In genomic region chr10:41888365-41888941, GRCm38 (mm10) we compare ENCODE assay signal across 9 mouse cellular contexts.
DNase-seq lines count a peak whose midpoint lies in the region; ATAC-seq and TF ChIP-seq lines count a peak whose summit lies in the region.
"Had no signal": no experiment of that assay in that cellular context is flagged by ENCODE, and none has a peak within 500 bp of the region (broad histone marks: within the 10 kb centered on the region; RNA-seq: fewer than 3 reads in every experiment).

No protein-coding gene starts in this region.

- peak in 1 of 2 experiments; percentile 67; a peak in 2 of 4 replicates for TF ChIP-seq POLR2A in MEL (IDR thresholded peaks at IDR 0.05; ENCODE audit: control insufficient read depth in 1 of 2, insufficient read depth in 1 of 2, low read depth in 1 of 2, low read length in 2 of 2, poor library complexity in 1 of 2)

- H3K79me2 ChIP-seq in MEL (ENCODE audit: control insufficient read depth, insufficient read depth, low read length, poor library complexity), result peaks cover 12% of the 10 kb centered on the region

- H3K9me3 ChIP-seq in forebrain, embryonic 10.5 days, result no peaks in the 10 kb centered on the region
- H3K9me3 ChIP-seq in forebrain, embryonic 11.5 days (ENCODE audit: control insufficient read depth, low read length), result no peaks in the 10 kb centered on the region
- H3K9me3 ChIP-seq in MEL (replicated peaks; ENCODE audit: insufficient read depth, low read length), result no peaks in the 10 kb centered on the region
- no peaks in the 10 kb centered on the region for H3K9me3 ChIP-seq in forebrain, embryonic 13.5 days (replicated peaks)
- H3K9me3 ChIP-seq in limb, embryonic 10.5 days (replicated peaks), result no peaks in the 10 kb centered on the region
- H3K9me3 ChIP-seq in midbrain, embryonic 12.5 days, result no peaks in the 10 kb centered on the region

- peaks cover 25% of the 10 kb centered on the region for H3K4me1 ChIP-seq in forebrain, embryonic 10.5 days
- H3K4me1 ChIP-seq in forebrain, embryonic 11.5 days (replicated peaks; ENCODE audit: control insufficient read depth, insufficient read depth, low read length), result 0 out of 2 replicates have a peak, but pooled peaks cover 2% of the 10 kb centered on the region
- H3K4me1 ChIP-seq in MEL (ENCODE audit: control insufficient read depth in 1 of 2, insufficient read depth in 2 of 2, low read length in 2 of 2), result peaks cover 4 to 8% of the 10 kb centered on the region in 2 experiments; a peak in 3 of 4 replicates
- peaks cover 25% of the 10 kb centered on the region for H3K4me1 ChIP-seq in forebrain, embryonic 13.5 days
- peaks cover 26% of the 10 kb centered on the region for H3K4me1 ChIP-seq in limb, embryonic 10.5 days
- peaks cover 5% of the 10 kb centered on the region; the same call in 1 of the 2 replicates for H3K4me1 ChIP-seq in midbrain, embryonic 12.5 days

- H3K4me2 ChIP-seq in forebrain, embryonic 11.5 days (ENCODE audit: low read depth, low read length, severe bottlenecking), result no peak overlapping the region; the same call in 1 of the 2 replicates
- H3K4me2 ChIP-seq in forebrain, embryonic 13.5 days, result peak overlapping the region; percentile 76
- peak overlapping the region; percentile 74; the same call in 1 of the 2 replicates for H3K4me2 ChIP-seq in midbrain, embryonic 12.5 days (replicated peaks)

- H3K27ac ChIP-seq in forebrain, embryonic 10.5 days, result no peak overlapping the region
- H3K27ac ChIP-seq in forebrain, embryonic 11.5 days (ENCODE audit: low read depth, low read length), result no peak overlapping the region
- peak overlapping the region; percentile 59 for H3K27ac ChIP-seq in MEL (ENCODE audit: control insufficient read depth, low read depth, low read length)
- H3K27ac ChIP-seq in forebrain, embryonic 13.5 days, result no peak overlapping the region; the same call in 1 of the 2 replicates
- no peak overlapping the region for H3K27ac ChIP-seq in limb, embryonic 10.5 days
- H3K27ac ChIP-seq in midbrain, embryonic 12.5 days (replicated peaks), result no peak overlapping the region

- H3K27me3 ChIP-seq in forebrain, embryonic 10.5 days (ENCODE audit: poor library complexity, severe bottlenecking), result no peaks in the 10 kb centered on the region
- no peaks in the 10 kb centered on the region for H3K27me3 ChIP-seq in forebrain, embryonic 11.5 days (ENCODE audit: control insufficient read depth, insufficient read depth, low read length)
- no peaks in the 10 kb centered on the region for H3K27me3 ChIP-seq in MEL (ENCODE audit: control insufficient read depth in 1 of 2, insufficient read depth in 2 of 2, low read length in 2 of 2)
- H3K27me3 ChIP-seq in forebrain, embryonic 13.5 days, result no peaks in the 10 kb centered on the region
- no peaks in the 10 kb centered on the region for H3K27me3 ChIP-seq in limb, embryonic 10.5 days (ENCODE audit: low read depth, poor library complexity, severe bottlenecking)
- H3K27me3 ChIP-seq in midbrain, embryonic 12.5 days, result no peaks in the 10 kb centered on the region
- H3K27me3 ChIP-seq: Patski had no signal

- H3K9ac ChIP-seq in forebrain, embryonic 11.5 days (ENCODE audit: low read length), result no peak overlapping the region
- peak overlapping the region; percentile 91 for H3K9ac ChIP-seq in MEL (ENCODE audit: control insufficient read depth, low read depth, low read length, poor library complexity, severe bottlenecking)
- H3K9ac ChIP-seq in forebrain, embryonic 13.5 days, result no peak overlapping the region
- no peak overlapping the region for H3K9ac ChIP-seq in midbrain, embryonic 12.5 days (replicated peaks)

- DNase-seq in forebrain, embryonic 10.5 days (ENCODE audit: extremely low spot score, low spot score), result no peak
- DNase-seq in forebrain, embryonic 11.5 days (ENCODE audit: low spot score), result no peak
- peak; percentile 85 for DNase-seq in MEL (ENCODE audit: low read depth, low spot score)
- DNase-seq in limb, embryonic 10.5 days (ENCODE audit: low spot score), result no peak
- no peak for DNase-seq in urinary bladder, postnatal 14 days (ENCODE audit: low spot score)
- no peak for DNase-seq in adrenal gland, postnatal 14 days

- TF ChIP-seq RAD21 in MEL (IDR thresholded peaks at IDR 0.05; ENCODE audit: low read depth, low read length), result no peak

- ATAC-seq in forebrain, embryonic 11.5 days (replicated peaks; ENCODE audit: low FRiP score), result no peak
- ATAC-seq in forebrain, embryonic 13.5 days, result no peak
- no peak for ATAC-seq in midbrain, embryonic 12.5 days (ENCODE audit: low FRiP score, low read depth)

- peak overlapping the region; percentile 70; the same call in 1 of the 2 replicates for H3K4me3 ChIP-seq in forebrain, embryonic 10.5 days
- H3K4me3 ChIP-seq in forebrain, embryonic 11.5 days (ENCODE audit: low read depth, low read length), result no peak overlapping the region; the same call in 1 of the 2 replicates
- H3K4me3 ChIP-seq in MEL (ENCODE audit: control insufficient read depth in 1 of 2, insufficient read depth in 1 of 2, low read depth in 2 of 2, low read length in 2 of 2), result peak overlapping the region; percentile 56 to 59
- peak overlapping the region; percentile 71 for H3K4me3 ChIP-seq in forebrain, embryonic 13.5 days
- H3K4me3 ChIP-seq in limb, embryonic 10.5 days, result peak overlapping the region; percentile 68; the same call in 1 of the 2 replicates
- H3K4me3 ChIP-seq in midbrain, embryonic 12.5 days, result no peak overlapping the region

- peak in 2 of 3 experiments; percentile 48 to 50; a peak in 4 of 6 replicates for TF ChIP-seq CTCF in MEL (IDR thresholded peaks at IDR 0.05 in 2 of 3, conservative IDR thresholded peaks at IDR 0.05 in 1 of 3; ENCODE audit: control insufficient read depth in 1 of 3, insufficient read depth in 1 of 3, low read depth in 2 of 3, low read length in 3 of 3, poor library complexity in 1 of 3, severe bottlenecking in 1 of 3)

- TF ChIP-seq EP300 in MEL (IDR thresholded peaks at IDR 0.05; ENCODE audit: low read depth in 1 of 2, low read length in 2 of 2), result no peak

- 69% methylated on average over 4 of the region's 4 CpGs for WGBS in forebrain, embryonic 10.5 days
- WGBS in forebrain, embryonic 11.5 days, result 62% methylated on average over 4 of the region's 4 CpGs
- WGBS in forebrain, embryonic 13.5 days, result 49% methylated on average over 4 of the region's 4 CpGs
- WGBS in limb, embryonic 10.5 days, result 63% methylated on average over 4 of the region's 4 CpGs
- WGBS in midbrain, embryonic 12.5 days, result 61% methylated on average over 4 of the region's 4 CpGs

- H3K36me3 ChIP-seq in forebrain, embryonic 10.5 days (replicated peaks), result no peaks in the 10 kb centered on the region
- no peaks in the 10 kb centered on the region for H3K36me3 ChIP-seq in forebrain, embryonic 11.5 days (ENCODE audit: control insufficient read depth, insufficient read depth, low read length)
- H3K36me3 ChIP-seq in MEL (ENCODE audit: control insufficient read depth in 1 of 2, insufficient read depth in 2 of 2, low read length in 2 of 2), result peaks cover 0 to 9% of the 10 kb centered on the region in 2 experiments; a peak in 2 of 4 replicates
- H3K36me3 ChIP-seq in forebrain, embryonic 13.5 days (ENCODE audit: poor library complexity, severe bottlenecking), result no peaks in the 10 kb centered on the region
- H3K36me3 ChIP-seq in limb, embryonic 10.5 days, result no peaks in the 10 kb centered on the region
- no peaks in the 10 kb centered on the region for H3K36me3 ChIP-seq in midbrain, embryonic 12.5 days

TF ChIP-seq in MEL, 35 proteins besides CTCF, POLR2A, EP300 and RAD21:
- TF ChIP-seq MAFK (IDR thresholded peaks at IDR 0.05; ENCODE audit: borderline replicate concordance, low read depth, low read length) (peak; percentile 41; the same call in 1 of the 2 replicates), MXI1 (IDR thresholded peaks at IDR 0.05; ENCODE audit: low read depth, low read length) (peak; percentile 67), ZMIZ1 (IDR thresholded peaks at IDR 0.05; ENCODE audit: low read depth, low read length) (peak; percentile 90; the same call in 1 of the 2 replicates), ETS1 (IDR thresholded peaks at IDR 0.05; ENCODE audit: low read depth, low read length) (peak; percentile 56; the same call in 1 of the 2 replicates), TCF12 (IDR thresholded peaks at IDR 0.05; ENCODE audit: low read depth, low read length) (no peak), MYC (IDR thresholded peaks at IDR 0.05; ENCODE audit: low read depth, low read length) (peak; percentile 54; the same call in 1 of the 2 replicates), JUND (IDR thresholded peaks at IDR 0.05; ENCODE audit: low read depth, low read length) (no peak), BHLHE40 (IDR thresholded peaks at IDR 0.05; ENCODE audit: borderline replicate concordance, low read depth, low read length) (no peak), MAX (IDR thresholded peaks at IDR 0.05; ENCODE audit: low read length) (peak; percentile 47; the same call in 1 of the 2 replicates), TBP (IDR thresholded peaks at IDR 0.05; ENCODE audit: low read depth, low read length) (peak; percentile 98), HCFC1 (IDR thresholded peaks at IDR 0.05; ENCODE audit: low read depth, low read length) (0 out of 2 replicates have a peak, but pooled peaks have one; percentile 35)

Comparison
In these comparisons a context has a peak if more than half of its experiments do, and no peak if none do; other contexts are left out.
1. H3K4me3 ChIP-seq: peak in forebrain, embryonic 10.5 days (single experiment), MEL (2 of 2), forebrain, embryonic 13.5 days (single experiment) and limb, embryonic 10.5 days (single experiment); none in forebrain, embryonic 11.5 days (single experiment) and midbrain, embryonic 12.5 days (single experiment).